Mouse (Mus musculus) telencephalon, adult 2 months (tissue): ENCODE data around the gene Nrip1.

Experiments used
- DNase-seq: peaks from one replicate; pipeline ENCODE4 v3.0.0-alpha.2; 2011; ENCODE audit warnings: low read depth, low spot score

The Nrip1 gene

GRCm38 (mm10) chr16:76281850-76282249, 91.8 kb downstream of the Nrip1 start:
- DNase-seq, result no peak

- no peak for DNase-seq
Observed at GRCm38 (mm10) chr16:76280365-76280764, 93.3 kb downstream of the Nrip1 start.

DNA sequence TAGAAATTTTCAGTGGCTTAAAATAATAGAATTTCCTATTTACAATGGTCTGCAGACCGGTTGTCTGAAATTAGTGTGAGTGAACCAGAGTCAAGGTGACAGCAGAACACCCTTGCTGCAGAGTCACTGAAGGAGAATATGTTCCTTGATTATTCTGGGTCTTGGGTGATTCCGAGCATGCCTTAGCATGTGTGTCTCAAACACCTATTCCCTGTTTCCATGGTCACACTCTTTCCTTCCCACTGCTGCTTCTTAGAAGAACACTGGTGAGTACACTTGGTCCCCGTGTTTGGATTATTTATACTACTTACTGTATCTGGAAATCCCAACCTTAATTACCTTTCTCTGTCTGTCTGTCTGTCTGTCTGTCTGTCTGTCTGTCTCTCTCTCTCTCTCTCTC, 97.4 kb downstream of the Nrip1 start:
- no peak for DNase-seq

DNA sequence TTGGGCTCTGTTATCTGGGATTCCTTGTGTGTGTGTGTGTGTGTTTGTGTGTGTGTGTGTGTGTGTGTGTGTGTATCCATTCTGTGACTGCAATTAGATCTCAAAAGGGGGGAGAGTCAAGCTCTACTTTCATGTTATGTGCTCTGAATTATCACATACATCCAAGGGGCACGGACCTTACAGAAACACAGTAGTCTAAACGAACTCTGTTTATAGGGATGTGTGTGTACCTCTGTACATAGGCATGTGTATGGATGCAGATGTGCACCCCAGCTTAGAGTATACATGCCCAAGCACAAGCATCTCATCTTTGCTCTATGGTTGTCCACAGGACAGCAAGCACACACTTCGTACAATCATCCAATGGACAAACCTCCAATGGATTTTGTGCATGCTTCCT, 98.0 kb downstream of the Nrip1 start:
- no peak for DNase-seq

DNA sequence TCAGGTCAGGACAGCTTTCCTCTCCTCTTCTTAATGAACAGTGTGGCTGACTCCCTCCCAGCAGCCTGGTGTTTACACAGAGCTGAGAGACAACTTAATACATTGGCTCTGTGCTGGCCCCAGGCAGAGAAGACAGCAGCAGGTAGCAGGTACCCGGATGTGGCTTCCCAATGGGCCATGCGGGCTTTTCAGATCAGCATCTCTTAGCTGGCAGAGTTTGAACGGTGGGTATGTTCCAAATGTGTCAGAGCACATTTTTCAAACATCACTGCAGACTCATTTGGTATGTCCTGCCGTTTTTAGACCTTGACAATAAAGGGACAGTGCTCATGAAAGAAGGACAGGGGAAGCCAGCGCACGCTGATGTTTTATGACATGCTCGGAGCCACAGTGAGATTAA, 98.5 kb downstream of the Nrip1 start:
- DNase-seq, result no peak

- no peak for DNase-seq
Observed at GRCm38 (mm10) chr16:76266635-76267268, 106.9 kb downstream of the Nrip1 start.

- DNase-seq, result no peak
Observed at GRCm38 (mm10) chr16:76265874-76266273, 107.8 kb downstream of the Nrip1 start.

GRCm38 (mm10) chr16:76265301-76265700, 108.3 kb downstream of the Nrip1 start:
- DNase-seq, result no peak

DNA sequence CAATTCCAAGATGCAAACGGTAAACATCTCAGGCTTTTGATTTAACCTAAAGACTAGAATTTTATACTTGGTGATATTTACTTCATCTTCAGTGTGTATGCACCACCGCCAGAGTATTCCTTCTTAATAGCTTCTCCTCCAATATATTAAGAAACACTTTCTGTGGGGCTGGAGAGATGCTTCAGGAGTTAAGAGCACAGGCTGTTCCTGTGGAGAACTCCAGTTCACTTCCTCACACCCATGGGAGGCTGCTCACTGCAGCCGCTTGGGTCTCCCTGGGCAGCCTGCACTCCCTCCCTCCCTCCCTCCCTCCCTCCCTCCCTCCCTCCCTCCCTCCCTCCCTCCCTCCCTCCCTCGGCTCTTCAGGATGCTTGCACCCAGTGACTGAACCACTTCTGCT, 110.2 kb downstream of the Nrip1 start:
- no peak for DNase-seq

DNA sequence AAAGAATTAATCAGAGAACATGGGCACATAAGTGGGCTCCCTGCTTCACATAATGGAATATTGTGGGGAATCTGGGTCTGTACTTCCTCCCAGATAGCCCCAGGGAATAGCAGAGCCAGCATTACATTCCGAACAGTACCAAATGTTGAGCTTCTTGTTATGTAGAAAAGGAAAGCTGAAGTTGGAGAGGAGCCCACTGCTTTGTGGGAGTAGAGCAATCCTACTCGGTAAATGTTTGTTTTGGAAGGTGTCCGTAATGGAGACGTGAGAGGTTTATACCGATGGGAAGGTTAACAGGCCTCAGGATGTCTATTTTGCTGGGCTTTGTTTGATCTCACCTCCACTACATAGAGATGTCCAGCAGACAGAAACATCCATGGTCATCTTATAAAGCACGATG, 113.3 kb downstream of the Nrip1 start:
- no peak for DNase-seq

GRCm38 (mm10) chr16:76251826-76252225, 121.8 kb downstream of the Nrip1 start:
- DNase-seq, result no peak

- peak; percentile 36 for DNase-seq
Observed at GRCm38 (mm10) chr16:76249345-76250091, 124.1 kb downstream of the Nrip1 start.

- no peak for DNase-seq
Observed at GRCm38 (mm10) chr16:76242850-76243249, 130.8 kb downstream of the Nrip1 start.

GRCm38 (mm10) chr16:76241266-76241665, 132.4 kb downstream of the Nrip1 start:
- no peak for DNase-seq

DNA sequence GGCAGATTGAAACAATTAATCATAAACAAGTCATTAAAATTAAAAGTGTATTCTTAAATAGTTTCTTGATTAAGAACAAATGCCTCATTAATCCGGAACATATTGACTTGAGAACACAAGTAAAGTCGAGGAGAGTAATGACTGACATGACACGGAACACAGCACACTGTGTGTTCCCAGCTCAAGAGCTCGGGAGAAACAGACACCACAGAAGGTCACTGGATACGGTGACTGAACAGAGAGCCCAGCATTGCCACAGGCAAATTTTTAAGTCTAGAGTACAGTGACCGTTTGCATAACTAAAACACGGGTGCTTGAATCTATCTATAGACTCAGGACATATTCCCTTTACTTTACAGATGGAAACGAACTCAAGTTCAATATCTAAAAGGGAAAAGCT, 134.3 kb downstream of the Nrip1 start:
- DNase-seq, result no peak

DNA sequence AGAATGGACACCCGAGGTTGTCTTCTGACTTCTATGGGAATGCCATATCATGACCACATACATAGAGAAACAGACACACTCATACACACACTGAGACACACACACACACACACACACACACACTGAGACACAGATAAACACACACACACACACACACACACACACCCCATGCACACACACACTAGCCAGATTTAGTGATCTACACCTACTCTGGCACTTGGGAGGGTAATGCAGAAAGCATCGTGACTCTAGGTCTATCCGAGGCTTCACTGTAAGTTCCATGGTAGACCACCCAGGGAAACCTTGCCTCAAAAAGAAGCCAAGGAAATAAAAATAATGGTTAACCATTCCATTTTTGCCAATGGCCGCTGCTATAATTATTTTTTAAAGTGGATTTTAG, 134.8 kb downstream of the Nrip1 start:
- DNase-seq, result no peak
